Mouse (Mus musculus) testis, adult 2 months (tissue): ENCODE results near the gene Pip4k2a.

Experiments used
- CTCF ChIP-seq: fragments of 200-500 bp; IDR thresholded peaks from 2 replicates; pipeline ENCODE4 v1.5.1; 2012; ENCODE audit warnings: low read depth, mild to moderate bottlenecking, inconsistent platforms, low read length, moderate library complexity; ENCODE audit not compliant: control insufficient read depth, insufficient read depth, insufficient replicate concordance
- POLR2A ChIP-seq: fragments of 200-500 bp; IDR thresholded peaks from 2 replicates; pipeline ENCODE4 v1.6.1; 2012; ENCODE audit warnings: low read depth, mild to moderate bottlenecking, inconsistent platforms, low read length, moderate library complexity; ENCODE audit not compliant: control insufficient read depth

GRCm38 (mm10) chr2:19037430-19037829, 39.5 kb upstream of the Pip4k2a start:
- TF ChIP-seq POLR2A (no peak), CTCF (no peak)
